Mouse (Mus musculus) bone marrow macrophage, adult 2 months (primary cell): ENCODE measurements around the gene Add1.

Experiments
- CTCF ChIP-seq: IDR thresholded peaks from 2 replicates; pipeline ENCODE4 v1.5.1; 2012; ENCODE audit warnings: low read depth, mild to moderate bottlenecking, low read length, moderate library complexity
- POLR2A ChIP-seq: IDR thresholded peaks from 2 replicates; pipeline ENCODE4 v1.6.1; 2012; ENCODE audit warnings: mild to moderate bottlenecking, low read depth, low read length, borderline replicate concordance

GRCm38 (mm10) chr5:34582314-34582675 is 8.8 kb downstream of the Add1 start:
- TF ChIP-seq CTCF (no peak), POLR2A (no peak)
